Mouse (Mus musculus): Measurements from ENCODE around the gene Plcd1. TPM values are rescaled to one million over a fixed set of nuclear protein-coding genes. Genes with fewer than 3 reads are reported as not detected.

Plcd1 gene
- polyA plus RNA-seq, 1 experiment from 2014 or later = 21.0 TPM

- Histone ChIP-seq H3K4me1 (replicated peaks) (peaks cover 14% of the 10 kb centered on the region), H3K4me2 (replicated peaks) (no peak overlapping the region), H3K9ac (replicated peaks) (no peak overlapping the region), H3K9me3 (no peaks in the 10 kb centered on the region), H3K27me3 (peaks cover 15% of the 10 kb centered on the region), H3K4me3 (replicated peaks) (no peak overlapping the region), H3K36me3 (no peaks in the 10 kb centered on the region), H3K27ac (no peak overlapping the region)
- 95% methylated on average over 4 of the region's 4 CpGs for WGBS
- no peak for ATAC-seq
Observed at GRCm38 (mm10) chr9:119107566-119107965, 14.3 kb upstream of the Plcd1 start.

- 5% methylated on average over 19 of the region's 19 CpGs for WGBS
- H3K27ac ChIP-seq = no peak overlapping the region
Observed at GRCm38 (mm10) chr9:119102783-119103113, 9.4 kb upstream of the Plcd1 start.

GRCm38 (mm10) chr9:119101992-119102782, 8.9 kb upstream of the Plcd1 start, which contains the start of gene Dlec1:
Gene Dlec1, plus strand, starts transcription at chr9:119102478.
- no peaks in the 10 kb centered on the region for H3K9me3 ChIP-seq
- 3% methylated on average over 44 of the region's 44 CpGs for WGBS
- peak; percentile 86 for ATAC-seq
- peak within 1 kb of the TSS; percentile 61 for H3K9ac ChIP-seq (replicated peaks)
- H3K27ac ChIP-seq = no peak within 1 kb of the TSS
- peaks cover 15% of the 10 kb centered on the region for H3K27me3 ChIP-seq
- H3K36me3 ChIP-seq = no peaks in the 10 kb centered on the region
- H3K4me3 ChIP-seq (replicated peaks) = peak within 1 kb of the TSS; percentile 69
- H3K4me2 ChIP-seq (replicated peaks) = peak within 1 kb of the TSS; percentile 86
- peaks cover 13% of the 10 kb centered on the region for H3K4me1 ChIP-seq (replicated peaks)

More at GRCm38 (mm10) chr9:119102783-119103113, 9.4 kb upstream of the Plcd1 start:
- H3K9me3 ChIP-seq = no peaks in the 10 kb centered on the region
- peak overlapping the region; percentile 69 for H3K4me3 ChIP-seq (replicated peaks)
- peaks cover 15% of the 10 kb centered on the region for H3K27me3 ChIP-seq
- no peaks in the 10 kb centered on the region for H3K36me3 ChIP-seq
- no peak for ATAC-seq
- peak overlapping the region; percentile 61 for H3K9ac ChIP-seq (replicated peaks)
- peak overlapping the region; percentile 86 for H3K4me2 ChIP-seq (replicated peaks)
- H3K4me1 ChIP-seq (replicated peaks) = peaks cover 13% of the 10 kb centered on the region

- no peak overlapping the region for H3K27ac ChIP-seq
- ATAC-seq = no peak
- peaks cover 17% of the 10 kb centered on the region for H3K27me3 ChIP-seq
- WGBS = 18% methylated on average over 15 of the region's 15 CpGs
- H3K4me3 ChIP-seq (replicated peaks) = no peak overlapping the region
- no peak overlapping the region for H3K9ac ChIP-seq (replicated peaks)
- H3K9me3 ChIP-seq = no peaks in the 10 kb centered on the region
- no peak overlapping the region for H3K4me2 ChIP-seq (replicated peaks)
- H3K4me1 ChIP-seq (replicated peaks) = peaks cover 15% of the 10 kb centered on the region
- no peaks in the 10 kb centered on the region for H3K36me3 ChIP-seq
Observed at GRCm38 (mm10) chr9:119100177-119100898, 7.0 kb upstream of the Plcd1 start.

GRCm38 (mm10) chr9:119094462-119095109, 1.3 kb upstream of the Plcd1 start:
- no peak overlapping the region for H3K4me3 ChIP-seq (replicated peaks)
- no peak overlapping the region for H3K27ac ChIP-seq
- no peak overlapping the region for H3K4me2 ChIP-seq (replicated peaks)
- H3K9me3 ChIP-seq = no peaks in the 10 kb centered on the region
- ATAC-seq = no peak
- no peak overlapping the region for H3K9ac ChIP-seq (replicated peaks)
- peaks cover 39% of the 10 kb centered on the region for H3K4me1 ChIP-seq (replicated peaks)
- WGBS = 65% methylated on average over 13 of the region's 13 CpGs
- peaks cover 54% of the 10 kb centered on the region for H3K27me3 ChIP-seq
- no peaks in the 10 kb centered on the region for H3K36me3 ChIP-seq

- no peak for ATAC-seq
- H3K27ac ChIP-seq = no peak overlapping the region; the same call in 1 of the 2 replicates
- peak overlapping the region; percentile 74 for H3K4me2 ChIP-seq (replicated peaks)
- H3K9ac ChIP-seq (replicated peaks) = peak overlapping the region; percentile 69
- H3K4me1 ChIP-seq (replicated peaks) = peaks cover 52% of the 10 kb centered on the region
- H3K9me3 ChIP-seq = no peaks in the 10 kb centered on the region
- peak overlapping the region; percentile 51 for H3K4me3 ChIP-seq (replicated peaks)
- peaks cover 62% of the 10 kb centered on the region for H3K27me3 ChIP-seq
- 3% methylated on average over 45 of the region's 45 CpGs for WGBS
- H3K36me3 ChIP-seq = no peaks in the 10 kb centered on the region
Observed at GRCm38 (mm10) chr9:119092473-119093418, 556 bp downstream of the Plcd1 start.

- Histone ChIP-seq H3K9ac (replicated peaks) (peak overlapping the region; percentile 69; the same call in 1 of the 2 replicates), H3K4me1 (replicated peaks) (peaks cover 62% of the 10 kb centered on the region), H3K36me3 (no peaks in the 10 kb centered on the region), H3K9me3 (no peaks in the 10 kb centered on the region), H3K27me3 (peaks cover 71% of the 10 kb centered on the region), H3K27ac (no peak overlapping the region), H3K4me3 (replicated peaks) (peak overlapping the region; percentile 51), H3K4me2 (replicated peaks) (peak overlapping the region; percentile 74)
- no peak for ATAC-seq
- 63% methylated on average over 12 of the region's 12 CpGs for WGBS
Observed at GRCm38 (mm10) chr9:119091581-119092310, 1.6 kb downstream of the Plcd1 start.

GRCm38 (mm10) chr9:119090462-119090861, 2.8 kb downstream of the Plcd1 start:
- Histone ChIP-seq H3K27me3 (peaks cover 73% of the 10 kb centered on the region), H3K36me3 (no peaks in the 10 kb centered on the region), H3K4me3 (replicated peaks) (no peak overlapping the region), H3K4me1 (replicated peaks) (peaks cover 66% of the 10 kb centered on the region), H3K4me2 (replicated peaks) (no peak overlapping the region), H3K9ac (replicated peaks) (no peak overlapping the region), H3K9me3 (no peaks in the 10 kb centered on the region), H3K27ac (no peak overlapping the region)
- no peak for ATAC-seq
- 95% methylated on average over 5 of the region's 5 CpGs for WGBS

- peaks cover 63% of the 10 kb centered on the region for H3K4me1 ChIP-seq (replicated peaks)
- H3K36me3 ChIP-seq = peaks cover 1% of the 10 kb centered on the region; the same call in 1 of the 2 replicates
- H3K27ac ChIP-seq = no peak overlapping the region
- peaks cover 63% of the 10 kb centered on the region for H3K27me3 ChIP-seq
- H3K9ac ChIP-seq (replicated peaks) = 0 out of 2 replicates have a peak overlapping the region, but pooled peaks have one; percentile 40
- H3K4me3 ChIP-seq (replicated peaks) = no peak overlapping the region
- no peak overlapping the region for H3K4me2 ChIP-seq (replicated peaks)
- ATAC-seq = no peak
- H3K9me3 ChIP-seq = no peaks in the 10 kb centered on the region
- 67% methylated on average over 7 of the region's 7 CpGs for WGBS
Observed at GRCm38 (mm10) chr9:119089437-119089836, 3.9 kb downstream of the Plcd1 start.

GRCm38 (mm10) chr9:119088148-119088801, 5.0 kb downstream of the Plcd1 start:
- Histone ChIP-seq H3K36me3 (peaks cover 3% of the 10 kb centered on the region; the same call in 1 of the 2 replicates), H3K4me3 (replicated peaks) (peak overlapping the region; percentile 24), H3K4me1 (replicated peaks) (peaks cover 56% of the 10 kb centered on the region), H3K27me3 (peaks cover 55% of the 10 kb centered on the region), H3K9ac (replicated peaks) (peak overlapping the region; percentile 50; the same call in 1 of the 2 replicates), H3K4me2 (replicated peaks) (peak overlapping the region; percentile 47), H3K9me3 (no peaks in the 10 kb centered on the region), H3K27ac (no peak overlapping the region)
- 1% methylated on average over 24 of the region's 24 CpGs for whole genome bisulfite sequencing
- ATAC-seq = peak; percentile 60
